Mouse (Mus musculus) heart, postnatal 0 days (tissue): ENCODE measurements at regions not wholly inside any gene's neighbourhood (a gene's known extent, or its start where the extent isn't known, plus 50 kb on each side); places are given as distances from the start of the nearest gene placed in this dataset.

Source experiments
- ATAC-seq: fragments of 200-750 bp; cut with Nextera tagmentation; 2 replicates; pipeline ENCODE4 v1.8.0; 2017; ENCODE audit warnings: low read depth, moderate number of reproducible peaks, moderate library complexity; ENCODE audit not compliant: insufficient read depth
- DNase-seq: peaks from one replicate; pipeline ENCODE4 v3.0.0-alpha.2; 2016; ENCODE audit warnings: low spot score
- H3K27ac ChIP-seq: fragments of 300-500 bp; sonication (generic); 2 replicates; pipeline ENCODE4 v1.5.1; 2014; ENCODE audit warnings: low read depth, mild to moderate bottlenecking
- H3K27me3 ChIP-seq: fragments of 300-500 bp; sonication (generic); 2 replicates; pipeline ENCODE4 v1.6.1; 2014; ENCODE audit warnings: low read length, mixed read lengths; ENCODE audit not compliant: control insufficient read depth, insufficient read depth
- H3K36me3 ChIP-seq: fragments of 300-500 bp; sonication (generic); replicated peaks from 2 replicates; pipeline ENCODE4 v1.6.1; 2014; ENCODE audit warnings: low read length, mixed read lengths; ENCODE audit not compliant: control insufficient read depth, insufficient read depth
- H3K4me1 ChIP-seq: fragments of 300-500 bp; sonication (generic); 2 replicates; pipeline ENCODE4 v1.6.1; 2014; ENCODE audit warnings: antibody characterized with exemption; ENCODE audit not compliant: control insufficient read depth, insufficient read depth
- H3K4me2 ChIP-seq: fragments of 300-500 bp; sonication (generic); 2 replicates; pipeline ENCODE4 v1.6.1; 2014; ENCODE audit warnings: low read depth, mild to moderate bottlenecking, low read length, moderate library complexity
- H3K4me3 ChIP-seq: fragments of 300-500 bp; sonication (generic); 2 replicates; pipeline ENCODE4 v1.5.1; 2014; ENCODE audit warnings: low read depth, low read length
- H3K9ac ChIP-seq: fragments of 300-500 bp; sonication (generic); replicated peaks from 2 replicates; pipeline ENCODE4 v1.6.1; 2014; ENCODE audit warnings: low read depth, low read length, mixed read lengths
- H3K9me3 ChIP-seq: fragments of 300-500 bp; sonication (generic); replicated peaks from 2 replicates; pipeline ENCODE4 v1.6.1; 2016; ENCODE audit warnings: low read length; ENCODE audit not compliant: control insufficient read depth
- CTCF ChIP-seq: IDR thresholded peaks from 2 replicates; pipeline ENCODE4 v1.5.1; 2016; ENCODE audit warnings: antibody characterized with exemption, control low read depth, low read depth
- EP300 ChIP-seq: IDR thresholded peaks from 2 replicates; pipeline ENCODE4 v1.6.1; 2016; ENCODE audit warnings: antibody characterized with exemption, low read depth
- WGBS: fragments of 180-500 bp; shearing (Covaris S2); extraction: QIAGEN DNeasy Blood & Tissue Kit; methylation state at CpG from one replicate; pipeline ENCODE4 v1.1.7; 2014; 5-methylcytosine and 5-hydroxymethylcytosine counted together

DNA sequence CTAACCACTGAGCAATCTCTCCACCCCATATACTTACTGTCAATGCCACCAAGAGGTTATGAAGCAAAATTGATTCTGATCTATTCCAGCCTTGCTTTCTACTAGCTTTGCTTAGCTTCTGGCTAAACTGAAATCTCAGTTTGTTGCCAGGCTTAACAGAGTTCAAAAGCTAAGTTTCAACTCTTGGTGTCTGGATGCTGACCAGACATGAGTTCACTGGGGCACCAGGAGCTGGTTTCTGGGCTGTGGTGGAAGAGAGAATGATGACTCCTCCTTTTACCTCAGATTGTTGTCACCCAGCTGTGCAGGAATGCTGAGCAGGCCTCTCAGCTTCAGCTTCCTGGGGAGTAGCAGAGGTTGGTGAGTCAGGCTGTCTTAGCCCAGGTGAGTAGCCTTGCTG lies 464.1 kb upstream of the Nrp1 start:
- no peak for ATAC-seq
- no peak overlapping the region for H3K4me2 ChIP-seq

GRCm38 (mm10) chr8:127908436-127908835 lies 450.0 kb upstream of the Nrp1 start:
- H3K4me2 ChIP-seq = no peak overlapping the region
- no peaks in the 10 kb centered on the region for H3K27me3 ChIP-seq
- DNase-seq = no peak
- WGBS = 75% methylated on average over 5 of the region's 5 CpGs
- no peaks in the 10 kb centered on the region for H3K36me3 ChIP-seq
- no peak overlapping the region for H3K4me3 ChIP-seq
- H3K9ac ChIP-seq = no peak overlapping the region
- no peak overlapping the region for H3K27ac ChIP-seq
- no peaks in the 10 kb centered on the region for H3K9me3 ChIP-seq
- H3K4me1 ChIP-seq = no peaks in the 10 kb centered on the region
- no peak for TF ChIP-seq CTCF
- TF ChIP-seq EP300 = no peak
- no peak for ATAC-seq

More for the DNA sequence above, 464.1 kb upstream of the Nrp1 start:
- no peak for DNase-seq
- TF ChIP-seq CTCF (no peak), EP300 (no peak)
- H3K4me1 ChIP-seq = no peaks in the 10 kb centered on the region
- no peaks in the 10 kb centered on the region for H3K27me3 ChIP-seq
- no peak overlapping the region for H3K4me3 ChIP-seq
- H3K27ac ChIP-seq = no peak overlapping the region
- H3K9ac ChIP-seq = no peak overlapping the region
- no peaks in the 10 kb centered on the region for H3K36me3 ChIP-seq
- H3K9me3 ChIP-seq = no peaks in the 10 kb centered on the region

DNA sequence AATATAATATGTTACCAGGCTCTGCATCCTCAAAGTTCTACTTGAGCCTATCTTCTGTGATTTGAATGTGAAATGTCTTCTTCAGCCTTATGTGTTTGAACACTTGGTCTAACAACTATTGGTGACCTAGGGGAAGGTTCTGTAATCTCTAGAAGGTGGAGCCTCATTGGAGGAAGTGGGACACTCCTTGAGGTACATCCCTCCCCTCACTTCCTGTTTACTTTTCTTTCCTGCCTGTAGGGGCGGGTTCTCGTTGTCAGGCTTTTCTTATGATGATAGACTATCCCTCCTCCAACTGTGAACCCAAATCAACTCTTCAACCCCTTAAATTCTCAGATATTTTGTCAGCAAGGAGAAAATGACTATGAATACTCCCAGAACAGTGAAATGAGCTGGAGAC lies 448.8 kb upstream of the Nrp1 start:
- no peak overlapping the region for H3K27ac ChIP-seq
- no peak overlapping the region for H3K9ac ChIP-seq
- no peaks in the 10 kb centered on the region for H3K9me3 ChIP-seq
- TF ChIP-seq CTCF = no peak
- TF ChIP-seq EP300 = no peak
- 71% methylated on average over 2 of the region's 2 CpGs for WGBS
- H3K27me3 ChIP-seq = no peaks in the 10 kb centered on the region
- peaks cover 10% of the 10 kb centered on the region; the same call in 1 of the 2 replicates for H3K4me1 ChIP-seq
- no peak overlapping the region for H3K4me3 ChIP-seq
- H3K4me2 ChIP-seq = no peak overlapping the region
- H3K36me3 ChIP-seq = no peaks in the 10 kb centered on the region
- DNase-seq (no peak), ATAC-seq (no peak)

DNA sequence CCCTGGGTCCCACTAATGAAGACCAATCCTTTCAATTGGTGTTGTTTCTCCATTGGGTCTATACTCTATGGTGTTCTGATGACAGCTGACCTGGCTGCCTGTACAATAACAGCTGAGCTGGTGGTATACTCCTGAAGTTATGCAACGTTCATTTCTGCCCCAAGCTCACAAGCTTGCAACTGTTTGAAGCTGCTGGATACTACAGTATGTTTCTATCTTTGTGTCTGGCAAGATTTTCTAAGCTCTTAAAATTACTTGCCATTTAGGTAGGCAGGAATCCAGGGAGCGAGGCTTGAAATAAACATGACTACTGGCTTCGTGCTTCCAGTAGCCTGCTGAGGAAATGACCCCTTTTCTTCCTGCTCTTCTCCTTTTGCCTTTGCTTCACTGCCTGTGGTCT lies 444.3 kb upstream of the Nrp1 start:
- Histone ChIP-seq H3K9ac (no peak overlapping the region), H3K4me1 (peaks cover 18% of the 10 kb centered on the region; the same call in 1 of the 2 replicates), H3K4me3 (no peak overlapping the region), H3K27ac (peak overlapping the region; percentile 30), H3K9me3 (no peaks in the 10 kb centered on the region), H3K4me2 (no peak overlapping the region), H3K27me3 (no peaks in the 10 kb centered on the region), H3K36me3 (no peaks in the 10 kb centered on the region)
- WGBS = 20% methylated on average over 3 of the region's 3 CpGs
- peak; percentile 13 for DNase-seq
- TF ChIP-seq CTCF (no peak), EP300 (no peak)
- no peak for ATAC-seq

DNA sequence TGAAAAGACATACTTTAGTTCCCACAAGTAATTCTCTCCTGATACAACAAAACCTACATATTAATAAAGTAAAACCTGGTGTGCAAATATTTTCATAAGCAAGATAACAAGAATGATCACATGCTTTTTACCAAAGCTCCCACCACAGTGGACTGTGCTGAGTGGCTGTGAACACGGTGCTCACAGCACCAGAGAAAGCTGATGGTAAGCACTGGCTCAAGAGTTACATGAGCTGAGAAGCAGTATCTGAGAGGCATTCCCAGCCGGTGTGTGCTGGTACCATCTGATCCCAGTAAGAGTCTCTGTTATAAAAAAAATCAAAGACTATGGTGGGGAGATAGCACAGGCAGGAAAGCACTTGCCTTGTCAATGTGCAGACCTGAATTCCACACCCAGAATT lies 443.5 kb upstream of the Nrp1 start:
- ATAC-seq (peak; percentile 56), DNase-seq (peak; percentile 7)
- Histone ChIP-seq H3K36me3 (no peaks in the 10 kb centered on the region), H3K4me1 (peaks cover 18% of the 10 kb centered on the region; the same call in 1 of the 2 replicates), H3K4me3 (no peak overlapping the region), H3K27ac (peak overlapping the region; percentile 78), H3K9ac (no peak overlapping the region), H3K9me3 (no peaks in the 10 kb centered on the region), H3K27me3 (no peaks in the 10 kb centered on the region), H3K4me2 (no peak overlapping the region)
- 18% methylated on average over 2 of the region's 2 CpGs for WGBS
- TF ChIP-seq EP300 = no peak
- no peak for TF ChIP-seq CTCF

GRCm38 (mm10) chr8:127915591-127916028 lies 442.8 kb upstream of the Nrp1 start:
- peak overlapping the region; percentile 78 for H3K27ac ChIP-seq
- WGBS = 31% methylated on average over 2 of the region's 2 CpGs
- no peaks in the 10 kb centered on the region for H3K9me3 ChIP-seq
- no peak overlapping the region for H3K9ac ChIP-seq
- no peaks in the 10 kb centered on the region for H3K27me3 ChIP-seq
- no peak for TF ChIP-seq CTCF
- TF ChIP-seq EP300 = no peak
- peak; percentile 41 for DNase-seq
- H3K36me3 ChIP-seq = no peaks in the 10 kb centered on the region
- peak; percentile 55 for ATAC-seq
- no peak overlapping the region for H3K4me3 ChIP-seq
- H3K4me2 ChIP-seq = no peak overlapping the region
- peaks cover 18% of the 10 kb centered on the region; the same call in 1 of the 2 replicates for H3K4me1 ChIP-seq
